Mouse (Mus musculus) lung, postnatal 25 days (tissue): Measurements from ENCODE around the gene Errfi1.
A peak's percentile ranks its signal among the peaks of the same experiment; 100 is the strongest.
"Not testable (repeated sequence)": the region's sequence is repeated elsewhere in the genome, so short reads cannot be mapped to it uniquely, and the experiment has no call there.

Experiments
- DNase-seq: peaks from one replicate; pipeline ENCODE4 v3.0.0; 2022; ENCODE audit warnings: low spot score

Gene Errfi1

GRCm38 (mm10) chr4:150846316-150846715 is 7.4 kb upstream of the Errfi1 start:
- no peak for DNase-seq

GRCm38 (mm10) chr4:150849964-150850363 is 3.8 kb upstream of the Errfi1 start:
- no peak for DNase-seq

- DNase-seq, result no peak
These were observed 2.8 kb upstream of the Errfi1 start for GRCm38 (mm10) chr4:150850893-150851292.

- DNase-seq, result no peak
These were observed 1.7 kb upstream of the Errfi1 start for GRCm38 (mm10) chr4:150852045-150852444.

GRCm38 (mm10) chr4:150852479-150852878 is 1.2 kb upstream of the Errfi1 start:
- no peak for DNase-seq

- DNase-seq, result peak; percentile 95
These were observed 1.1 kb downstream of the Errfi1 start for GRCm38 (mm10) chr4:150854839-150855246.

GRCm38 (mm10) chr4:150855346-150855745 is 1.6 kb downstream of the Errfi1 start:
- no peak for DNase-seq

- no peak for DNase-seq
These were observed 6.8 kb downstream of the Errfi1 start for GRCm38 (mm10) chr4:150860526-150860925.

- DNase-seq, result no peak
These were observed 7.4 kb downstream of the Errfi1 start for GRCm38 (mm10) chr4:150861161-150861560.

GRCm38 (mm10) chr4:150862626-150863375 is 9.1 kb downstream of the Errfi1 start:
- no peak for DNase-seq

- no peak for DNase-seq
These were observed 11.7 kb downstream of the Errfi1 start for GRCm38 (mm10) chr4:150865371-150865770.

GRCm38 (mm10) chr4:150866069-150866468 is 12.3 kb downstream of the Errfi1 start:
- no peak for DNase-seq

GRCm38 (mm10) chr4:150866494-150866893 is 12.8 kb downstream of the Errfi1 start:
- no peak for DNase-seq

- DNase-seq, result no peak
These were observed 14.4 kb downstream of the Errfi1 start for GRCm38 (mm10) chr4:150868161-150868560.

GRCm38 (mm10) chr4:150868859-150869258 is 15.1 kb downstream of the Errfi1 start:
- no peak for DNase-seq

GRCm38 (mm10) chr4:150869276-150870197 is 15.8 kb downstream of the Errfi1 start:
- peak; percentile 36 for DNase-seq

- peak; percentile 78 for DNase-seq
These were observed 17.3 kb downstream of the Errfi1 start for GRCm38 (mm10) chr4:150870963-150871391.

GRCm38 (mm10) chr4:150871392-150872138 is 17.8 kb downstream of the Errfi1 start:
- DNase-seq, result peak; percentile 83

GRCm38 (mm10) chr4:150872139-150872651 is 18.5 kb downstream of the Errfi1 start:
- DNase-seq, result no peak

- no peak for DNase-seq
These were observed 19.0 kb downstream of the Errfi1 start for GRCm38 (mm10) chr4:150872681-150873080.

GRCm38 (mm10) chr4:150874416-150874815 is 20.7 kb downstream of the Errfi1 start:
- not testable (repeated sequence) for DNase-seq

- DNase-seq, result no peak
These were observed 21.7 kb downstream of the Errfi1 start for GRCm38 (mm10) chr4:150875393-150875792.
